Mouse (Mus musculus) ES-Bruce4 (cell line): ENCODE data around the gene Tex261. TPM values are rescaled to one million over a fixed set of nuclear protein-coding genes. Genes with fewer than 3 reads are reported as not detected.

Experiments used
- H3K27ac ChIP-seq: 2 replicates; pipeline ENCODE4 v1.5.1; 2012; ENCODE audit warnings: low read length, inconsistent platforms; ENCODE audit not compliant: insufficient read depth
- H3K27me3 ChIP-seq: 2 replicates; pipeline ENCODE4 v1.6.1; 2012; ENCODE audit warnings: mild to moderate bottlenecking, low read length, inconsistent platforms; ENCODE audit not compliant: control insufficient read depth, poor library complexity, insufficient read depth, severe bottlenecking
- H3K36me3 ChIP-seq: 2 replicates; pipeline ENCODE4 v1.6.1; 2012; ENCODE audit warnings: inconsistent platforms, mild to moderate bottlenecking, low read length, moderate library complexity; ENCODE audit not compliant: control insufficient read depth, poor library complexity, insufficient read depth, severe bottlenecking
- H3K4me1 ChIP-seq: one replicate; pipeline ENCODE4 v1.8.1; 2011; ENCODE audit warnings: low read length; ENCODE audit not compliant: control insufficient read depth, insufficient read depth
- H3K4me3 ChIP-seq: 2 replicates; pipeline ENCODE4 v1.5.1; 2011; ENCODE audit warnings: low read depth, mild to moderate bottlenecking, low read length
- H3K9ac ChIP-seq: 2 replicates; pipeline ENCODE4 v1.6.1; 2012; ENCODE audit warnings: low read depth, mild to moderate bottlenecking, inconsistent platforms; ENCODE audit not compliant: poor library complexity, severe bottlenecking
- H3K9me3 ChIP-seq: replicated peaks from 2 replicates; pipeline ENCODE4 v1.6.1; 2012; ENCODE audit warnings: mild to moderate bottlenecking, low read length, inconsistent platforms; ENCODE audit not compliant: control insufficient read depth, poor library complexity, insufficient read depth, severe bottlenecking
- CTCF ChIP-seq: IDR thresholded peaks from one replicate; pipeline ENCODE4 v1.8.1; 2011; ENCODE audit warnings: low read depth, low read length
- EP300 ChIP-seq: IDR thresholded peaks from 2 replicates; pipeline ENCODE4 v1.6.1; 2011; ENCODE audit warnings: low read depth, low read length; ENCODE audit not compliant: insufficient read depth
- POLR2A ChIP-seq: IDR thresholded peaks from one replicate; pipeline ENCODE4 v1.8.1; 2011; ENCODE audit warnings: low read length; ENCODE audit not compliant: insufficient read depth
- polyA plus RNA-seq: library from polyadenylated mRNA; stranded (reverse); fragments of >200 nt; gene quantifications from 2 replicates; pipeline ENCODE4 v1.2.4, GENCODE M21; 2011; ENCODE audit warnings: low read depth; ENCODE audit not compliant: missing spikeins, insufficient read depth, insufficient read length

Gene Tex261
- 26.2 and 28.9 TPM in 2 replicates for polyA plus RNA-seq

DNA sequence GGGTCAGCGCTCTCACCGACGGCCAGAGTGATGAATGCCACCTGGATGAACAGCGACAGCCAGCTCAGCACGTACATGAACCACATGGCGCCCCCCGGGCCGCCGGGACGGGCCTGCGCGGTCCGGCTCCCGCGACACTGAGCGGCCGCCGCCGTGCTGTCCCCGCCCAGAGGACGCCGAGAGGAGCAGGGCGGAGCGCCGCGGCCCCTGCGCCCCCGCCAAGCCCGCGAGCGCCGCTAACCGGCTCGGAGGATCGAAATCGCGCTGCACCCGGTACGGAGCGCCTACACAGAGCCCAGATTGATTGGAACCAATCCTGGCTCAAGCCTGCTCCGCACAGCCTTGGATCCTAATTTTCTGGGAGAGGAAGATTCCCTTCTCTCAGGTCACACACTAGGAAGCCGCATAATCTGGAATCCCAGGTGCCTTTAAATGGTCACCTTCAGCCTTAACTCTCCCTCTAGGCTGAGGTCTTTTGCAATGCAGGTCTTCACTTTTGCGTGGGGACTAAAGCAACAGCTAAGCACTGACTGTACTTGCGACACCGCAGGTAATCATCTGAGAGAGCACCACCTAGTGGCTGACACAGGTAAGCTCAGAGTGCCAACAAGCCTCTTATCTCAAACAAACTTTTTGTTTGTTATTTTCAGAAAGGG lies at the start of gene Tex261:
Gene Tex261, minus strand, starts transcription at position 176 of the 656 bp plus-strand sequence.
- Histone ChIP-seq H3K27ac (peak within 1 kb of the TSS; percentile 31), H3K36me3 (no peaks in the 10 kb centered on the region), H3K9ac (peak within 1 kb of the TSS; percentile 72), H3K27me3 (no peaks in the 10 kb centered on the region), H3K9me3 (no peaks in the 10 kb centered on the region), H3K4me1 (no peaks in the 10 kb centered on the region), H3K4me3 (peak within 1 kb of the TSS; percentile 90)
- TF ChIP-seq POLR2A (peak; percentile 76), EP300 (no peak), CTCF (peak; percentile 73)

DNA sequence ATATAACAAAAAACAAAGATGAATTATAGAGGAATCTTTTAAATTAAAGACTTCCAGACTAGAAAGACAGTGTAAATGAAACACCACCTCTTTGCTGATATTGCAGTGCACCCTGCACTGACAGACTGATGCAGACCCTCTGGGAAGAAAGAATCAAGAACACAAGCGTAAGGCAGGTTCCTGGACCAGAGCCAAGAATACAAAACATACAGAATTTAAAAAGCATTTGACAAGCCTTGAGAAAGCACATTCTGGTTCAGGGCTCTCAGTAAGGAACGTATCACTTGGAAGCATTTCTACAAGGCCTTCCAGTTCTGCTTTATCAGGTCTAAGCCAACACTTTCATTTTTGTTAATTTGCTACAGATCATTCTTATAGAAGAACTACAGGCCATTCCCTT lies 46.2 kb upstream of the Tex261 start:
- H3K9me3 ChIP-seq, result no peaks in the 10 kb centered on the region
- H3K27me3 ChIP-seq, result no peaks in the 10 kb centered on the region
- H3K4me3 ChIP-seq, result no peak overlapping the region
- no peaks in the 10 kb centered on the region for H3K4me1 ChIP-seq
- no peak overlapping the region for H3K9ac ChIP-seq
- no peaks in the 10 kb centered on the region; the same call in 1 of the 2 replicates for H3K36me3 ChIP-seq
- no peak overlapping the region for H3K27ac ChIP-seq
- no peak for TF ChIP-seq POLR2A
- TF ChIP-seq CTCF, result no peak
- no peak for TF ChIP-seq EP300

DNA sequence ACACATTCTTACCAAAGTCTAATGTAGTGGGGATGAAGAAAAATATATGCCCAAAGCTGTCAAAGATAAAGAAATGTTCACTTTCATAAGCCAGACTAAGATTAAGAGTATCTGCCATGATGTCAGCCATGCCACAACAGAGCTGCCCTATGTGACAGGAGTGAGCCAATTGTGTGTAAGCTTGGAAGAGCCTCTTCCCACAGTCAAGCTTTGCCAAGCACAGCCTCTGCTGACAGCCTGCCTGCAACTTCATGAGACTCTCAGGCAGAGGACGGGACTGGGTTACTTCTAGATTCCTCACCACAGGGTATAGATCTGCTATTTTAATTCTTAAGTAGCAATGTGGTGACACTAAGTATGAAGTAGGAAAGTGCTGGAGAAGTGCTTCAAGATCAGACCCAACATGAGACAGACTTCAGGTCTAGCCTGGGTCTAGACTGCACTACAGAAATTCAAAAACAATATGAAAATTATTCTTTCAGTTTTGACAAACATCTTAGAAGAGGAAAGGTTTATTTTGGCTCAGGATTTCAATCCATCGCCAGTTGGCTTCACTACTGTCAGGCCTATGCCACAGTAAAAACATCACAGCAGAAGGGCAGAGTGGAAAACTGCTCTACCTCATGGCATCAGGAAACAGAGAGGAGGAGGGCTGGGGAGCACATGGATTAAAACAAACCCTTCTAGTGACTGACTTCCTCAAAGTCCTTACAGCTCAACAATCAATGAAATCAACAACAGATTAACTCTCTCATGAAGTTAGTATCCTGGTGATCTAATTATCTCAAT lies 45.3 kb upstream of the Tex261 start:
- Histone ChIP-seq H3K4me3 (no peak overlapping the region), H3K27me3 (no peaks in the 10 kb centered on the region), H3K27ac (no peak overlapping the region), H3K36me3 (no peaks in the 10 kb centered on the region; the same call in 1 of the 2 replicates), H3K9me3 (no peaks in the 10 kb centered on the region), H3K4me1 (no peaks in the 10 kb centered on the region), H3K9ac (no peak overlapping the region)
- TF ChIP-seq EP300 (no peak), CTCF (no peak), POLR2A (no peak)

DNA sequence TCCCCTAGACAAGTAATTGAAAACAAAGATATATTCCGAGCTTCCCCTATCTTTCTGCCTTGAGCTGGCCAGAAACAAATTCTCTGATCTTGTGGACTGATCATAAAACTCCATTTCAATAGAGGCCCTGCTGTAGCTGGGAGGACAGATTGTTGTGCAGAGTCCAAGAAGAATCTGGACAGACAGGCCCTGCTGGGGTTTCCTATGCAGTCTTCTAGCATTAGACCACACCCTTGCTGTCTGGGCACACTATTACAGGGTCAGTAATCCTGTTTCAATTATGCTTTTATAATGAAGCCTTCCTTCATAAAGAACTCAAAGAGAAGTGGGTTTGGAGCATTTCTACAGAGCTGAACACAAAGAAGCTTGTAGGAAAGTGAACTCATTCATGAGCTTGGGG lies 43.4 kb upstream of the Tex261 start:
- H3K4me1 ChIP-seq, result no peaks in the 10 kb centered on the region
- H3K27me3 ChIP-seq, result no peaks in the 10 kb centered on the region
- no peak overlapping the region; the same call in 1 of the 2 replicates for H3K27ac ChIP-seq
- no peaks in the 10 kb centered on the region; the same call in 1 of the 2 replicates for H3K36me3 ChIP-seq
- no peak overlapping the region for H3K9ac ChIP-seq
- H3K9me3 ChIP-seq, result no peaks in the 10 kb centered on the region
- H3K4me3 ChIP-seq, result no peak overlapping the region
- TF ChIP-seq POLR2A (no peak), EP300 (no peak), CTCF (no peak)

DNA sequence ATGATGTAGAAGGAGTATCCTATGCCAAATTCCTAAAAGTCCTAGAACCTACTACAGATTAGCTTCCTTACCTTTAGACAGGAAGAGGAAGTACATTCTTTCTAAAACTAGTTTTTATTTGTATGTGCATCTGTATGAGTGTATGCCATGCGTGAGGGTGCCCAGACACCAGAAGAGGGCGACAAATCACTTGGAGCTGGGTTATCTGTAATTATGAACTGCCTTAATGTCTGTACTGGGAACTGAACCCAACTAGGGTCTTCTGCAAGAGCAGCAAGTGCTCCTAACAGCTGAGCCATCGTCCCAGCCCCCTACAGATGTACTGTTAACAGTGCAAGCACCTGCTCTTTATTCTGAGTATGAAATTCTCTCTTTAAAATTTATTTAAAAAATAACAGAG lies 40.2 kb upstream of the Tex261 start:
- H3K9me3 ChIP-seq, result no peaks in the 10 kb centered on the region
- H3K36me3 ChIP-seq, result peaks cover 6% of the 10 kb centered on the region
- H3K27ac ChIP-seq, result no peak overlapping the region
- H3K4me1 ChIP-seq, result no peaks in the 10 kb centered on the region
- H3K4me3 ChIP-seq, result no peak overlapping the region
- TF ChIP-seq CTCF (peak; percentile 10), POLR2A (no peak)
- H3K27me3 ChIP-seq, result no peaks in the 10 kb centered on the region
- no peak overlapping the region for H3K9ac ChIP-seq

DNA sequence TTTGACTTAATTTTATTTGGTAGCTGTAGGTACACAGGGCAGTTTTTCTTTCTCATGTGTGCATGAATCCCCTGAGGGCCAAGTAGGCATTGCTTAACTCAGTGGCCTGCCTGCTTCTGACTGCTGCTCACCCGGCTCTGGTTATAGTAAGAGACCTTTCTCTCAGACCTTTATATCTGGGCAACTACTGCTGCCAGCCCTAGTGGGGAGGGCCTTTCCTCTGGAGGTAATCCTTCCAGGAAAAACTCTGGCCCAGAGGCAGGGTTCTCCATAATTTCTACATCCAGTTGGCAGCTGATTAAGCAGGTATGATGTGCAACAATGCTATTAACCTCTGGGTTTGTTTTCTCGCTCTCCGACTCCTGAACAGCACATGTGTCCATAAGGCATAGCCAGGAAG lies 27.2 kb upstream of the Tex261 start:
- no peaks in the 10 kb centered on the region for H3K9me3 ChIP-seq
- no peak overlapping the region for H3K27ac ChIP-seq
- no peaks in the 10 kb centered on the region for H3K27me3 ChIP-seq
- no peaks in the 10 kb centered on the region for H3K4me1 ChIP-seq
- TF ChIP-seq EP300 (no peak), CTCF (no peak), POLR2A (no peak)
- no peak overlapping the region for H3K4me3 ChIP-seq
- H3K9ac ChIP-seq, result no peak overlapping the region
- peaks cover 2% of the 10 kb centered on the region; the same call in 1 of the 2 replicates for H3K36me3 ChIP-seq
